Mouse (Mus musculus) C2C12 (cell line): ENCODE measurements at regions not wholly inside any gene's neighbourhood (a gene's known extent, or its start where the extent isn't known, plus 50 kb on each side); places are given as distances from the start of the nearest gene placed in this dataset.

Experiments used
- CEBPB ChIP-seq: IDR thresholded peaks from one replicate; pipeline ENCODE4 v1.6.1; 2011; ENCODE audit warnings: low read depth, mild to moderate bottlenecking, control low read depth, moderate library complexity
- CTCF ChIP-seq: IDR thresholded peaks from one replicate; pipeline ENCODE4 v1.5.1; 2011; ENCODE audit not compliant: control insufficient read depth, insufficient read depth, insufficient read length
- MAX ChIP-seq: IDR thresholded peaks from one replicate; pipeline ENCODE4 v1.6.1; 2011; ENCODE audit warnings: mild to moderate bottlenecking, control low read depth

DNA sequence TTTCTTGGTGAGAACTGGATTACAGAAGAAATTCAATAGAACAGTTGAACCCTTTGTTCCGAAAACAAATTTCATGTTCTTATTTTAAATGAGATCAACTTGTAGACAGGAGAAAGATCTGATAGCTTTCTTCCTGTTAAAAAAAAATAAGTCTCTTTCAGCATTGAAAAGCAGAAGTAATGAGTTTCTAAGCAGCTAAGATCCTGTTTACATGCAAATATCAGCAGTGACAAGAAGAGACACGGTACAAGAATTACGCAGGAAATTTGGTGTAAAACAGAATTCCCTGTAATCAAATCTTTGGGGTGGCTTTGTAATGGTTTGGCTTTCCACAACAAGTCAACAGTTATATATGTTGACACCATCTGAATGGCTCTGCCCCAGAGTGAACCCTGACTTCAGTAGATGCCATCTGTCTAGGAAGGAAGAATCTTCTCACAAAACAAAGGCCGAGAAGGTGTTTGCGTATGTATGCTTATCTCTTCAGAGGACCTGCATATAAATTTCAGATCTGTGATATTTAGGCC lies 326.7 kb downstream of the Ets1 start:
- TF ChIP-seq CTCF: no peak
- no peak for TF ChIP-seq CEBPB
- TF ChIP-seq MAX: no peak
